Mouse (Mus musculus) ES-Bruce4 (cell line): ENCODE measurements around the gene Nup205.

ENCODE experiments used
- CTCF ChIP-seq: IDR thresholded peaks from one replicate; pipeline ENCODE4 v1.8.1; 2011; ENCODE audit warnings: low read depth, low read length
- EP300 ChIP-seq: IDR thresholded peaks from 2 replicates; pipeline ENCODE4 v1.6.1; 2011; ENCODE audit warnings: low read depth, low read length; ENCODE audit not compliant: insufficient read depth

- TF ChIP-seq EP300 (0 out of 2 replicates have a peak, but pooled peaks have one; percentile 45), CTCF (no peak)
These were observed 74.7 kb downstream of the Nup205 start for GRCm38 (mm10) chr6:35251807-35252476.
